Mouse (Mus musculus) ES-Bruce4 (cell line): Measurements from ENCODE around the gene Rps5.
"Not testable (repeated sequence)": the region's sequence is repeated elsewhere in the genome, so short reads cannot be mapped to it uniquely, and the experiment has no call there.

Source experiments
- CTCF ChIP-seq: IDR thresholded peaks from one replicate; pipeline ENCODE4 v1.8.1; 2011; ENCODE audit warnings: low read depth, low read length
- EP300 ChIP-seq: IDR thresholded peaks from 2 replicates; pipeline ENCODE4 v1.6.1; 2011; ENCODE audit warnings: low read depth, low read length; ENCODE audit not compliant: insufficient read depth
- POLR2A ChIP-seq: IDR thresholded peaks from one replicate; pipeline ENCODE4 v1.8.1; 2011; ENCODE audit warnings: low read length; ENCODE audit not compliant: insufficient read depth

DNA sequence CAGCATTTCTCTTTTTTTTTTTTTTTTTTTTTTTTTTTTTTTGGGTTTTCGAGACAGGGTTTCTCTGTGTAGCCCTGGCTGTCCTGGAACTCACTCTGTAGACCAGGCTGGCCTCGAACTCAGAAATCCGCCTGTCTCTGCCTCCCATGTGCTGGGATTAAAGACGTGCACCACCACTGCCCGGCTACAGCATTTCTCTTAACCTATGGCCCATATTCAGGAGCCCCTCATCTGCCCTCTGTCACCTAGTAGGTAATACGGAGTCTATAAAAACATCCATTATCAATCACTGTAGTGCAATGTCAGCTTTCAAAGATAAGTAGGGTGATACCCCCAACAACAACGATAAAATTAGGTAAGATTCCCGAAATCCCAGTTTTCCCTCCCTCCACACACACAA lies 1.6 kb upstream of the Rps5 start:
- TF ChIP-seq EP300, CTCF, POLR2A: not testable (repeated sequence)
